In genomic region chr3:146337861-146338281, GRCm38 (mm10) we compare ENCODE assay signal across 8 mouse cellular contexts.
DNase-seq lines count a peak whose midpoint lies in the region; ATAC-seq lines count a peak whose summit lies in the region.

No protein-coding gene starts in this region.

- H3K4me3 ChIP-seq in heart, embryonic 10.5 days = peak overlapping the region; percentile 40
- H3K4me3 ChIP-seq in hindbrain, embryonic 10.5 days = peak overlapping the region; percentile 20; the same call in 1 of the 2 replicates

- WGBS in heart, embryonic 10.5 days = 19% methylated on average over 7 of the region's 7 CpGs
- 14% methylated on average over 7 of the region's 7 CpGs for WGBS in hindbrain, embryonic 10.5 days

- DNase-seq in heart, embryonic 10.5 days (ENCODE audit: low spot score) = no peak
- no peak for DNase-seq in heart, postnatal 25 days (ENCODE audit: low spot score)
- peak; percentile 54 for DNase-seq in hindbrain, embryonic 10.5 days (ENCODE audit: low spot score)
- DNase-seq in lung, postnatal 25 days (ENCODE audit: low spot score) = peak; percentile 12
- peak; percentile 34 for DNase-seq in right cerebral cortex, postnatal 25 days
- no peak for DNase-seq in spleen, postnatal 14 days (ENCODE audit: low spot score in 2 of 2)
- DNase-seq in spleen, postnatal 36 days (ENCODE audit: low spot score in 2 of 2) = no peak

- intact Hi-C loops in heart, postnatal 25 days (cut with DNase I) = no loop called here

- peaks cover 29% of the 10 kb centered on the region for H3K4me1 ChIP-seq in heart, embryonic 10.5 days
- peaks cover 28% of the 10 kb centered on the region for H3K4me1 ChIP-seq in hindbrain, embryonic 10.5 days (replicated peaks)

- no peaks in the 10 kb centered on the region for H3K27me3 ChIP-seq in heart, embryonic 10.5 days (ENCODE audit: insufficient read depth, poor library complexity, severe bottlenecking)
- peaks cover 3% of the 10 kb centered on the region; the same call in 1 of the 2 replicates for H3K27me3 ChIP-seq in hindbrain, embryonic 10.5 days (ENCODE audit: insufficient read depth, poor library complexity, severe bottlenecking)

- peak overlapping the region; percentile 78 for H3K27ac ChIP-seq in heart, embryonic 10.5 days
- H3K27ac ChIP-seq in hindbrain, embryonic 10.5 days = peak overlapping the region; percentile 66

- no peaks in the 10 kb centered on the region for H3K9me3 ChIP-seq in heart, embryonic 10.5 days
- no peaks in the 10 kb centered on the region for H3K9me3 ChIP-seq in hindbrain, embryonic 10.5 days

- H3K36me3 ChIP-seq in heart, embryonic 10.5 days = no peaks in the 10 kb centered on the region
- no peaks in the 10 kb centered on the region for H3K36me3 ChIP-seq in hindbrain, embryonic 10.5 days

- ATAC-seq in common myeloid progenitor, adult 5-6 weeks (replicated peaks; ENCODE audit: low read depth, poor library complexity, severe bottlenecking) = peak; percentile 64

Comparison
In these comparisons a context has a peak if more than half of its experiments do, and no peak if none do; other contexts are left out.
1. DNase-seq: peak in hindbrain, embryonic 10.5 days (single experiment), lung, postnatal 25 days (single experiment) and right cerebral cortex, postnatal 25 days (single experiment); none in heart, embryonic 10.5 days (single experiment), heart, postnatal 25 days (single experiment), spleen, postnatal 14 days (0 of 2) and spleen, postnatal 36 days (0 of 2).